Mouse (Mus musculus) heart, embryonic 11.5 days (tissue): Measurements from ENCODE around the gene Ryr3. TPM values are rescaled to one million over a fixed set of nuclear protein-coding genes. Genes with fewer than 3 reads are reported as not detected.

ENCODE experiments used
- ATAC-seq: fragments of 200-750 bp; cut with Nextera tagmentation; replicated peaks from 2 replicates; pipeline ENCODE4 v1.8.0; 2017; ENCODE audit warnings: moderate library complexity; ENCODE audit not compliant: insufficient number of reproducible peaks, low FRiP score, low TSS enrichment
- H3K27ac ChIP-seq: fragments of 300-500 bp; sonication (generic); 2 replicates; pipeline ENCODE4 v1.5.1; 2014; ENCODE audit warnings: mild to moderate bottlenecking, low read depth, low read length
- H3K27me3 ChIP-seq: fragments of 300-500 bp; sonication (generic); 2 replicates; pipeline ENCODE4 v1.6.1; 2014; ENCODE audit warnings: mild to moderate bottlenecking, low read length, mixed read lengths; ENCODE audit not compliant: control insufficient read depth, insufficient read depth
- H3K36me3 ChIP-seq: fragments of 300-500 bp; sonication (generic); 2 replicates; pipeline ENCODE4 v1.6.1; 2014; ENCODE audit warnings: mild to moderate bottlenecking, low read length, moderate library complexity, mixed read lengths; ENCODE audit not compliant: control insufficient read depth, insufficient read depth
- H3K4me1 ChIP-seq: fragments of 300-500 bp; sonication (generic); 2 replicates; pipeline ENCODE4 v1.6.1; 2014; ENCODE audit warnings: low read length; ENCODE audit not compliant: control insufficient read depth, insufficient read depth
- H3K4me2 ChIP-seq: fragments of 300-500 bp; sonication (generic); 2 replicates; pipeline ENCODE4 v1.6.1; 2014; ENCODE audit warnings: mild to moderate bottlenecking, moderate library complexity
- H3K4me3 ChIP-seq: fragments of 300-500 bp; sonication (generic); 2 replicates; pipeline ENCODE4 v1.5.1; 2014; ENCODE audit warnings: low read depth, low read length
- H3K9ac ChIP-seq: fragments of 300-500 bp; sonication (generic); 2 replicates; pipeline ENCODE4 v1.6.1; 2014; ENCODE audit warnings: mild to moderate bottlenecking, low read depth, low read length, moderate library complexity
- H3K9me3 ChIP-seq: fragments of 300-500 bp; sonication (generic); replicated peaks from 2 replicates; pipeline ENCODE4 v1.6.1; 2016; ENCODE audit warnings: low read length; ENCODE audit not compliant: control insufficient read depth
- WGBS: fragments of 180-500 bp; shearing (Covaris S2); extraction: QIAGEN DNeasy Blood & Tissue Kit; methylation state at CpG from one replicate; pipeline ENCODE4 v1.1.7; 2014; ENCODE audit not compliant: insufficient replicate concordance; 5-methylcytosine and 5-hydroxymethylcytosine counted together
- polyA plus RNA-seq: library from polyadenylated mRNA; unstranded; fragments of >200 nt; fragmentation: Nextera tagmentation; extraction: Ambion mirVana; gene quantifications from 2 replicates; pipeline ENCODE4 v1.2.1, GENCODE M21; 2014

Gene Ryr3
- polyA plus RNA-seq, 1 experiment from 2014 or later, result 5.5 TPM

- Histone ChIP-seq H3K9me3 (no peaks in the 10 kb centered on the region), H3K4me3 (no peak overlapping the region), H3K4me1 (no peaks in the 10 kb centered on the region), H3K36me3 (no peaks in the 10 kb centered on the region), H3K27me3 (no peaks in the 10 kb centered on the region), H3K4me2 (no peak overlapping the region), H3K9ac (no peak overlapping the region), H3K27ac (no peak overlapping the region)
- 72% methylated on average over 2 of the region's 2 CpGs for WGBS
- ATAC-seq, result no peak
These were observed 17.7 kb downstream of the Ryr3 start for GRCm38 (mm10) chr2:113199030-113199679.

DNA sequence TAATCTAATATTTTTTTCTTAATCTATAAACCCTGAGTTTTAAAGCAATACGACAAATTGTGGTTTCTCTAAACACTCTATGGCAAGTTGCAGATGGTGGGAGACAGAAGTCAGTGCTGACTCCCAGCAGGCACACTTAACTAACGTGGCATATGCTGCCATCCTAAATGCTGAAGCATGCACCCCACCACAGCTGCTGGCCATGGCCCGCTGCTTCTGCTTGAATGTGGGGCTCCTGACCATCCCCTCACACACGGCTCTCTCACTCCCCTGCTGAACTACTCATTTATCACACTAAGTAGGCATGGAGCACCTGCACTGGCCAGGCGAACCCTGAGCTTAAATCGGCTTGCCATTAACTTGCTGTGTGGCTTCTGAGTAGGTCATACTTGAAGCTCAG, 29.7 kb downstream of the Ryr3 start:
- Histone ChIP-seq H3K27me3 (no peaks in the 10 kb centered on the region), H3K9me3 (no peaks in the 10 kb centered on the region), H3K36me3 (no peaks in the 10 kb centered on the region), H3K9ac (no peak overlapping the region), H3K4me1 (no peaks in the 10 kb centered on the region), H3K4me2 (no peak overlapping the region), H3K27ac (no peak overlapping the region), H3K4me3 (no peak overlapping the region)
- 82% methylated on average over 6 of the region's 6 CpGs for WGBS
- ATAC-seq, result no peak

DNA sequence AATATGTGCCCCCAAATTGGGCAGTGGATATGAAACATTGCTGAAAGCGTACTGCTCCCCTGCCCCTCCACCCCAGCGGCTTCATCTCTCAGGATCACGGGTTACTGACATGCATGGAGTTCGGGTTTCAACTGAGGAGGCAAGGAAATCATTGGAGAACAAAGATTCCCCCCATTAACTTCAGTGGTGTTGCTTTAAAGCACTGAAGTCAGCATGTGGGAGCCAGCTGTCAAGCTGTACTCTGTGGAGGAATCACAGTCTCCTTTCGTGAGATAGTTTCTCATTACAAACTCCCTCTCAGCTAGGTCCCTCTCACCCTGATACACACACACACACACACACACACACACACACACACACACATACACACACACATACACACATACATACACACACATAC, 35.2 kb downstream of the Ryr3 start:
- no peak overlapping the region for H3K4me2 ChIP-seq
- H3K27me3 ChIP-seq, result no peaks in the 10 kb centered on the region
- no peaks in the 10 kb centered on the region for H3K4me1 ChIP-seq
- H3K4me3 ChIP-seq, result no peak overlapping the region
- 44% methylated on average over 5 of the region's 5 CpGs for WGBS
- H3K9me3 ChIP-seq, result no peaks in the 10 kb centered on the region
- ATAC-seq, result no peak
- no peak overlapping the region for H3K9ac ChIP-seq
- H3K27ac ChIP-seq, result no peak overlapping the region
- H3K36me3 ChIP-seq, result no peaks in the 10 kb centered on the region

DNA sequence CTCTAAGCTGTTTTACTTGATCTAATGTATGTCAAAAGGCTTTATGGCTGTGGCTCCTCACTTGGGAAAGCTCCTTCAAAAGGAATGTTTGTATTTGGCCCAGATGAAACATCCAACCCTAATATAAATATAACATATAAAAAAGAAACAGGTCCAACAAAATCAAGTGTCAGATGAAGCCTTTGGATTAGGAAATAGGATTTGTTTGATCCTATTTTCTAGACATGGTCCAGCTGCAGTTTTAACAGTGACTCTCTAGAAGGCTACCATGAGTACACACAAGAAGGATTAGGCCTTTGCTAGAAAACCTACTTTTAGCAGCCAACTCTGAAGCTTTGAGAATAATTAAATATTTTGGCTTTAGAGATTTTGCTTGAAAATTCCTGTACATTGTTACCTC, 38.8 kb downstream of the Ryr3 start:
- Histone ChIP-seq H3K27ac (no peak overlapping the region), H3K9me3 (no peaks in the 10 kb centered on the region), H3K9ac (no peak overlapping the region), H3K4me1 (no peaks in the 10 kb centered on the region), H3K4me3 (no peak overlapping the region), H3K4me2 (no peak overlapping the region), H3K27me3 (no peaks in the 10 kb centered on the region), H3K36me3 (no peaks in the 10 kb centered on the region)
- ATAC-seq, result no peak

DNA sequence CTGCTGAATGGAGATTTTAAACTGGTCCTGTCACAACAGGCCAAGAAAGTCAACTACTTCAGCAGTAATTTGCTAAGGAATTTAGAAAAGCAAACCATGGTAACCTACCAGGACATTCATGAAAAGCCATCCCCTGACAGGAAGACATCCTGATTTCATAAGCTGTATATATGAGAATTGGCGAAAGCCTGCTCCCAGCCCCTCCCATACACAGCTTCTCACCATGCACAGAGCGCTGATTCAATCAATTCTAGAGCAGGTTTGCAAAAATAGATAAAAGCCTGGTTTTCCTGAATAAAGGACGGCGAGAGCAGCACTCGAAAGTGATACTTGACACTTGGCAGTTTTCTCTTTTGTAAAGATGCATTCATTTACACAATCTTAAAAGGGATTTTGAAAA, 40.6 kb downstream of the Ryr3 start:
- Histone ChIP-seq H3K4me1 (no peaks in the 10 kb centered on the region), H3K4me2 (no peak overlapping the region), H3K27me3 (no peaks in the 10 kb centered on the region), H3K4me3 (no peak overlapping the region), H3K9ac (no peak overlapping the region), H3K27ac (no peak overlapping the region), H3K9me3 (no peaks in the 10 kb centered on the region), H3K36me3 (no peaks in the 10 kb centered on the region)
- 82% methylated on average over 5 of the region's 5 CpGs for WGBS
- ATAC-seq, result no peak

DNA sequence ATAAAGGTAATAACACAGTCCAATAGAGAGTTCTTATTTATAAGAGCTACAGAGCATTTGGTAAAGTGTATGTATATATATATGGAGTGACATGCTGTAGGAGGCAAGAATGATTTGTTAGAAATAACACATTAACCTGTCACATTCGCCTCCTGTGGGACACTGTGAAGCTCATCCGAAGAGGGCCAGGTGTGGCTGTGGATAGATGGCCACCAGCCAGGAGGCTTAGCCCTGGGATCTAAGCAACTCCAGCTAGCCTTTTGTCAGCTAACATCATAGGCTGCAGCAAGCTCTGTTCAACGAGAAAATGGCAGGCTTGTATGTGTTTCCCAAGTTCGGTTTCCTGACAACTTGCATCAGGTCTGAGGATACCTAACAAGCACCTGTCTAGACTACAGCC, 48.8 kb downstream of the Ryr3 start:
- Histone ChIP-seq H3K27ac (no peak overlapping the region), H3K4me1 (no peaks in the 10 kb centered on the region), H3K4me2 (no peak overlapping the region), H3K4me3 (no peak overlapping the region), H3K9ac (no peak overlapping the region), H3K36me3 (no peaks in the 10 kb centered on the region), H3K9me3 (no peaks in the 10 kb centered on the region), H3K27me3 (no peaks in the 10 kb centered on the region)
- no peak for ATAC-seq
- WGBS, result 81% methylated on average over 4 of the region's 4 CpGs

GRCm38 (mm10) chr2:113161494-113161893, 55.4 kb downstream of the Ryr3 start:
- H3K36me3 ChIP-seq, result no peaks in the 10 kb centered on the region
- no peak for ATAC-seq
- no peak overlapping the region for H3K27ac ChIP-seq
- no peaks in the 10 kb centered on the region for H3K9me3 ChIP-seq
- H3K4me2 ChIP-seq, result no peak overlapping the region
- no peak overlapping the region for H3K4me3 ChIP-seq
- no peaks in the 10 kb centered on the region for H3K27me3 ChIP-seq
- no peaks in the 10 kb centered on the region for H3K4me1 ChIP-seq
- H3K9ac ChIP-seq, result no peak overlapping the region
- WGBS, result 72% methylated on average over 5 of the region's 5 CpGs

DNA sequence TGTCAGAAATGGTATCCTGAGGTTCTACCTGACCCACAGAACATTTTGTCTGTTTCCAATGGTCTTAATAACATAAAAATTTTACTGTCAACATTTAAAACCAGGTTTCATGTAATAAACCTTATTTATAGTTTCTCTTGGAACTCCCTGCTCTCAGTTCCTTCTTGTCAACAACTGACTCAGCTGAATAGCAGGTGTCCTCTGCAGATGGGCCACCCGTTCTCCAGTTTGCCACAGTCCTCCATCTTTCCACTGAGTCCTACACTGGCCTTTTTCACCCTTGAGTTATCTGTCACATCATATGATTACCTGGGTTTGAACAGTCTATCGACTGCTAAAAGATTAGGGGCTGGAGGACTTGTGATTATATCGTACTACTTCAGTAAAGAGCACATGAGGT, 79.1 kb downstream of the Ryr3 start:
- Histone ChIP-seq H3K9ac (no peak overlapping the region), H3K27ac (no peak overlapping the region), H3K27me3 (no peaks in the 10 kb centered on the region), H3K36me3 (no peaks in the 10 kb centered on the region), H3K4me3 (no peak overlapping the region), H3K4me1 (no peaks in the 10 kb centered on the region), H3K9me3 (no peaks in the 10 kb centered on the region), H3K4me2 (no peak overlapping the region)
- WGBS, result 68% methylated on average over 3 of the region's 3 CpGs
- no peak for ATAC-seq

GRCm38 (mm10) chr2:113123476-113123875, 93.4 kb downstream of the Ryr3 start:
- ATAC-seq, result no peak
- H3K36me3 ChIP-seq, result no peaks in the 10 kb centered on the region
- H3K4me2 ChIP-seq, result no peak overlapping the region
- H3K4me1 ChIP-seq, result no peaks in the 10 kb centered on the region
- H3K4me3 ChIP-seq, result no peak overlapping the region
- H3K27ac ChIP-seq, result no peak overlapping the region
- no peak overlapping the region for H3K9ac ChIP-seq
- no peaks in the 10 kb centered on the region for H3K9me3 ChIP-seq
- 63% methylated on average over 1 of the region's 1 CpGs for WGBS
- no peaks in the 10 kb centered on the region for H3K27me3 ChIP-seq
